Mouse (Mus musculus) kidney, adult 18-20 months (tissue): ENCODE data around the gene Rragd.
"Not testable (repeated sequence)": the region's sequence is repeated elsewhere in the genome, so short reads cannot be mapped to it uniquely, and the experiment has no call there.

ENCODE experiments used
- DNase-seq: peaks from one replicate; pipeline ENCODE4 v3.0.0; 2021

Rragd gene

DNA sequence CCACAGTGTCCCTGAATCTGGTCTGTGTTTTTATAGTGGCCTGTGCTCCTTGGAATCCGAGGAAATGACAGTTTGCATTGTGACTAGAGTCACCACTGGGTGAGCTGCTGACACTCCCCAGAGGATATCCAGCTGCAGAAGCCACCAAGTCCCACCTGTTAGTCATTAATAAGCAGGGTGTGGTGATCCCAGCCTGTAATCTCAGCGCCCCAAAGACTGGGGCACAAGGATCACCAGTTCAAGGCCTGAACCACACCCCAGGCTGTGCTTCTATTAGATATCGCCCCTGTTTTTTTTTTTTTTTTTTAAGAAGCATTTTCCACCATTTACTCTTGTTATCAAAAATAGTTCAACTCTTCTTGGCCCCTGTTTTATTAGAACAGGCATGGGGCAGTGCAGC, 4.2 kb downstream of the Rragd start:
- DNase-seq: no peak

DNA sequence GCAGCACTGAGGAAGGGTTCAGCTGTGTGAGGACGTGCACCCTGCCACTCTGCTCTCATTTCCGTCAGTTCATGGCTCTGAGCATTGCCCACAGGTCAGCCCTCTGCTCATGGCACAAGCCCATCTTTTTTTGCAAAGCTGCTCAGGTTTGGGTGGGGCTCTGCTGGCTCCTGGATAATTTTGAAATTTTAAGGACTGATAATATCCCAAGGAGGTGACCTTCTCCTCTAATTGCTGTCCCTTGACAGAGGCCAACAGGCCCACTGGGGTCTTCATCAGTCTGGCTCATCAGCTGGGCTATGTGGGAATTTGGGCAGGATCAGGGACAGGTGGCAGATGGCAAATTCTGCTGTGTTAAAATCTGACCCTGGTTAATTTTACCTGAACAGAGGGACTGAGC, 6.5 kb downstream of the Rragd start:
- no peak for DNase-seq

DNA sequence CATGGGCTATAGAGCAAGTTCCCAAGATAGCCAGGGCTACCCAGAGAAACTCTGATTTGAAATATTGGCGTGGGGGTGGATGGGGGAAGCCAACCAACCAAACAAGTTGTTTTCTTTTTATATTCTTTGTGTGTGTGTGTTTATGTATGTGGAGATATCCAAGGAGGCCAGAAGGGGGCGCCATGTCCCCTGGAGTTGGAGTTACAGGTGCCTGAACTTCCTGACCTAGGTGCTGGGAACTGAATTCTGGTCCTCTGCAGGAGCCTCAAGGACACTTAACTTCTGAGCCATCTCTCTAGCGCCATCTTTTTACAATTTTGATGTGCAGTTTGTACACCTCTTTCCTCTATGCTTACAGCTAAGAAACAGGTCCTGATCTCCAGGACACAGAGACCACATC, 11.3 kb downstream of the Rragd start:
- DNase-seq: no peak

DNA sequence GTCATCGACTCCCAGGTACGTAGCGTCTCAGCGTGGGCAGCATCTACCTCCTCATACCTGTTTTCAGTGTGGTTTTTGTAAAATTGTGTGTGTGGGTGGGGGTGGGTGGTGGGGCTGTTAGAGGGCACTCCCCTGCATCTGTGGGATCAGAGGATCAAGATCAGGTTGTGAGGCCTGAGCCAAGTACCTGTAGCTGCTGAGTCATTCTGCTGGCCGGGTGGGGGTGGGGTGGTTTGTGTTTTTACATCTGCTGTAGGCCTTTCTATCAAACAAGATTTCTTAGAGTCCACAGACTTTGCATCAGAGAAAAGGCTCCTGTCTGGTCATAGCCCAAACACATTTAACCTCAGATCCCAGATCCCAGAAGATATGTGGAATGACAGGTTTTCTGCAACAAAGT, 13.2 kb downstream of the Rragd start:
- no peak for DNase-seq

DNA sequence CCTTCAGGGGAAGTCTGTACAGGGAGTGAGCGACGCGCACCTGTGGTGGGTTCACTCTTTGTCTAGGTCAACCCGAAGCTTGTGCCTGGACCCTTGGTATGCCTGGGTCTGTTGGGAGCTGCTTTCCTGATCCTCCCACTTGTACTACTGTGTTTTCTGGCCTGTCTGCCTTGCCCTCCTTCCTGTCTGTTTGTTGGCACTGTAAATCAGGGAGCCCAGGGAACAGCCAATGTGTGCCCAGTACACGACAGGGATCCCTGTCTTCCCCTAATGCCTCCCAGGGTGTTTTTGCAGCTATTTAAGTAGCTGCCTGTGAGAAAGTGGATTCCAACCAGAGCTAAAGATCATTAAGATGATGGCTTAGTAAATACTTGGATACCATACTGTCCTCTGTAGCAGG, 14.7 kb downstream of the Rragd start:
- no peak for DNase-seq

DNA sequence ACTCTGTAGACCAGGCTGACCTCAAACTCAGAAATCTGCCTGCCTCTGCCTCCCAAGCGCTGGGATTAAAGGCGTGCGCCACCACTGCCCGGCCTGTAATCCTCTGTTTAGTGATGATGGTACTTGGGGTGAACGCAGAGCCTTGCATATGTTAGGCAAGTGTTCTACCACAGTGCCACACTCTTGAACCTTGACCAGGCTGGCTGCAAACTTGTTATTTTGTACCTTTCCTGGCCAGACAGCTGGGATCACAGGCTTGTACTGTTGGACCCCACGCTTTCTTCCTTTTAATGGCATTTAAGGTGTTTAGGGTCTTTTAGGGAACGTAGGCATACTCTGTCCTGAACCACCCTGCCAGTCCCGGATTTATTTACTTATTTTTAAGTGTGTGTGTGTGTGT, 16.2 kb downstream of the Rragd start:
- peak; percentile 26 for DNase-seq

DNA sequence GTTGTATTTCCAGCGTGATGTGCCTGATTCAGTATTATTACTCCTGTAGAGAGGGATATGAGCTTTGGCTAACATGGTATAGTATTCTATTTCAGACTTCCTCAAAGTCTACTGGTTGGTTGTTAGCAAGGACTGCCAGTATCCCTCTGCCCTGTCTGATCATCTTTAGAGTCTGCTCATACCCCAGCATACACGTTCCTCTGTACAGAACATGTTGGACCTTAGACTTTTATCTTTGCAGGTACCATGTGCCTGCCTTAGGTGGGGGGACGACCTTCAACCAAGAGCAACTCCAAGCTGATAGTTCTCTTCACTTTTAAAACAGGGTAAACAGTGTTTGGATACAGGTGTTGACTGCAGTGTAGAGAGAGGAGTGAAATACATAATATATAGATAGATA, 19.2 kb downstream of the Rragd start:
- DNase-seq: no peak

DNA sequence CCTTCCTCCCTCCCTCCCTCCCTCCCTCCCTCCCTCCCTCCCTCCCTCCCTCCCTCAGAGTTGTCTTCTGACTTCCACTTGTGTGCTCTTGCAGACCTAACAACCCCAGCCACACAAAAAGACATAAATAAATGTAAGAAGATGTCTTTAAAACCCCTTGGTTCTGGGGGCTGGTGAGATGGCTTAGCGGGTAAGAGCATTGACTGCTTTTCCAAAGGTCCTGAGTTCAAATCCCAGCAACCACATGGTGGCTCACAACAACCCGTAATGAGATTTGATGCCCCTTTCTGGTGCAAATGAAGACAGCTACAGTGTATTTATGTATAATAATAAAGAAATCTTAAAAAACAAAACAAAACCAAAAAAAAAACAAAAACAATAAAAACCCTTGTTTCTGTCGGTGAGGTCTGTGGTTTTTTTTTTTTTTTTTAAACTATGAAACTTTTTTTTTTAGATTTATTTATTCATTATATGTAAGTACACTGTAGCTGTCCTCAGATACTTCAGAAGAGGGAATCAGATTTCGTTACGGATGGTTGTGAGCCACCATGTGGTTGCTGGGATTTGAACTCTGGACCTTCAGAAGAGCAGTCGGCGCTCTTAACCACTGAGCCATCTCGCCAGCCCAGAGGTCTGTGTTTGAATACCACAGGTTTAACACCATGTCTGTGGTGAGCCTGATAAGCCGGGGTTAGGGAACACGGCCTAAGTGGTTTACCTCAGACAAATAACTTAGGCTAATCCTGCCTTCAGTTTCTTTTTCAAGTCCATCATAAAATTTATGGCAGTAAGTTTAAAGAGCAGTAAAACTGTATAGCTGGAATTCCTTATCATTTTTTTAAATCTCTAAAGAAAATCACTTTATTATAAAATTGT, 23.0 kb downstream of the Rragd start:
- not testable (repeated sequence) for DNase-seq

DNA sequence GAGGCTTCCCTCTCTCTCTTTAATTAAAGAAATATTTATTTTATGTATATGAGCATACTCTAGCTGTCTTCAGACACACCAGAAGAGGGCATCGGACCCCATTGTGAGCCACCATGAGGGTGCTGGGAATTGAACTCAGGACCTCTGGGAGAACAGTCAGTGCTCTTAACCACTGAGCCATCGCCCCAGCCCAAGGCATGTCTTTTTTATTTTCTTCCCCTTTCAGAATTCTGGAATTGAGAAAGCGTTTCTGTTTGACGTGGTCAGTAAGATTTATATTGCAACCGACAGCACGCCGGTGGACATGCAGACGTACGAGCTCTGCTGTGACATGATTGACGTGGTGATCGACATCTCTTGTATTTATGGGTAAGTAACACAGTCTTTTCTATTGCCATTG, 24.0 kb downstream of the Rragd start:
- DNase-seq: no peak

DNA sequence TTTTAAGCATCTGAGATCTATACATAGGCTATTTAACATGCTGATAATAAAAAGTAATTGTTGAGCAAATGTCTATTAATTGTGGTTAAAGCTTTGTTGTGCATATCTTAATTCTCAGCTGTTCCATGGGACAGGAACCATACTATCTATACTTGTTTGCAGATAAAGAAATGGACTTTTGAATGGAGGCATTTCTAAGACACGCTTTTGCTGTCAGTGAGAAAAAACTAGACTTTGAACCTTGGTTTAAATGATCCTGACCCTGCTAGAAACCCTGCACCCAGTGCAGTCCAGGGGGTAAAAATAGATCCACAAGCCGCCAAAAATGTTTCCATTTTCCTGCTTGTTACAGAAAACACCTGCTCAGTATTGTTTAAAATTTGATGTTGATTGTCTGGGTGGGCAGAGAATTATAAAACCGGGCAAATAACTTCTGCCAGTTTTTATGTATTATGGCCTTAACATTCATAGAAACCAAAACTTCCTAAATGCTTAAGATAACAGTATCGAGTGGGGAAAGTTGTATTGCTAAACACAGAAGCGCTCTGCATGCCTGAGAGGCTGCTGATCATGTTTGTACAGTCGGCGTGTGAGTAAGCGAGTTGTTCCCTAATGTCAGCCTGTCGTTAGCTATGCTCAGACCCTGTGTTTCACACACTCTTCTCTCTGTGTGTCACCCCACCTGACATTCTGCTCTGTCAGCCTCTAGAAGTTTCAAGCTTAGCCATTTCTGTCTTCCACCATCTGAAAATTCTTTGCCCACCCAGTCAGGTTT, 24.8 kb downstream of the Rragd start:
- DNase-seq: no peak

DNA sequence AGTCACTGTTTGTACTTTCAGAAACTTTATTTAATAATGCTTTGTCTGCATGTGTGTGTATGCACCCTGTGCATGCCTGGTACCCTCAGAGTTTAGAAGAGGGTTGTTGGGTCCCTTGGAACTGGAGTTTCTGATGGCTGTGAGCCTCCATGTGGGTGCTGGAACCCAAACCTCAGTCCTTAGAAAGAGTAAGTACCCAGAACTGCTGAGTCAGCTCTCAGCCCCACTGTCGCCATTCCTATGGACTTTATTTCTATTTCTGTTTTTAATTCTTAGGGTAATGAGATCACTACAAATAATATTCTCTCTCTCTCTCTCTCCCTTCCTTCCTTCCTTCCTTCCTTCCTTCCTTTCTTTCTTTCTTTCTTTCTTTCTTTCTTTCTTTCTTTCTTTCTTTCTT, 27.2 kb downstream of the Rragd start:
- DNase-seq: no peak

DNA sequence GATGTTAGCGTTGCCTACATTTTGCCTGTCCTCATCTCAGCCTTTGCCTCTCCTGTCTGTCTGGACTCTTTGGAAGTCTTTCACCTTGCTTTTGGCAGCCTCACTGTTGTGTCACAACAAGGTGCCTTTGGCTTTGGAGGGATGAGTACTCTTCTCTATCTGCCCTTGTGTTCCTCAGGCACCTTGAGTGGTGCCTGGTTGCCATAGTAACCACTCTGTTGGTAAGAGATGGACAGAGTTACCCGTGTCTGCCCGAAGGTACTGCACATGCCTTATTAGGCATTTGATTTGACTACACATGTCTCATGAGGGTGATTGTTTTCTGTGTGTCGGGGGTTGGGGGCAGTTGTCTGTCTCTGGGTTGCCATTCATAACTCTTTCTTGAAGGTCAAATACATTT, 29.6 kb downstream of the Rragd start:
- DNase-seq: no peak

DNA sequence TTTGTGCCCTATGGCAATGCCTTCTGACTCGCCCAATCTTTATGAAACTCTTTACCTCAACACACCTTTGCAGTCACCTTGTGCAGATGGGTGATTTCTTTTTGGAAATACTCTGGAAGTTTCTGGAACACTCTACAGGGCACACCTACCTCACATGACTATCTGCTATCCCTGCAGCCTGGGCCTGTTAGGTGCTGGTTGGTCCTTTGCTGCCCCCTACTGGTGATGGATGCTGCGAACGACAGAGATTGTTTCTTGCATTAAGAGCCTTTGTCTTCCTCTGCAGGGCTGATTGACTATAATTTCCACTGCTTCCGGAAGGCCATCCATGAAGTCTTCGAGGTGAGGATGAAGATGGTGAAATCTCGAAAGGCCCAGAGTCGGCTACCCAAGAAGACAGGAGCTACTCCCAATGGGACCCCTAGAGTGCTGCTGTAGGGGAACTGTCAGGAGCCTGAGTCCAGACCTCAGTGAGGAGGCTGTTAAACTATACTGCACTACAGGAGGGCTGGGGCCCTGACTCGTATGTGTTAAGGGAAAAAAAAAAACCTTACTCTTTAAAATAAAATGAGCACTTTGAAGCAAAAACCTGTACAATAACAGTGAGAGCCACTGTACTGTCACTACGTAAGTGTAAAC, 35.6 kb downstream of the Rragd start:
- DNase-seq: peak; percentile 90

DNA sequence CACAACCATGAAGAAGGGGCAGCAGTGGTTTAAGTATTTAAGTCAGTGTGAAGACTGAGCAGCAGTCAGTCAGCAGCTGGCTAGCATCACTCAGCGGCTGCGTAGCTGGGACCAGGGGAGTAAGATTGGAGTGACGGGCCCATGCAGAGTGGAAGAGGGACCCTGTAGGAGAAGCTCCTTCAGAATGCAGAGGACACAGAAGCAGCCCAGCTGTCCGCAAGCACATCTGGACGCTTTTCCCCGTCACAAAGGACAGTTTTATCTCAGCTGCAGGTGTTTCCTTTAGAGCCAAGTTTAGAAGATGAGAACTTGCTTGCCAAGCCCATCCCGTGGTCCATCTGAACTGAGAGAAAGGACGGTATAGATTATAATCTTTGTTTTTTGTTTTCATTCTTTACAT, 41.6 kb downstream of the Rragd start:
- DNase-seq: no peak

DNA sequence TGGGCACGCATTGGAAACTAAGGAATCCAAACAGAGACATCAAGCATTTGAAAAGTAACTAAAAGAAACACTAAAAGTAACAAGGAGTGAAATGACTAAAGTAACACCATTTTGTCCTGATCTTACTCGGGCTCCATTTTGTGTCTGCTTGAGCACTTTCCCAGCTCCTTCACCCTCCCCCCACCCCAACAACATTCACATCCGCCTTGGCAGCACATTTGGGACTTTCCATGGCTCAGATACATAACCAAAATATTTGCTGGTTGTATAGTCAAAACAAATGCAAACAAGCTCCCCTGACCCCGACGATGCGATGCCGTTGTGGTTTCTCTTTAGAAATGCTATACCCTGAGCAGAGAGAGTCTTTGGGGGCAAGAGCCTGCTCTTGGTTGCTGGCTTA, 46.3 kb downstream of the Rragd start:
- DNase-seq: no peak

DNA sequence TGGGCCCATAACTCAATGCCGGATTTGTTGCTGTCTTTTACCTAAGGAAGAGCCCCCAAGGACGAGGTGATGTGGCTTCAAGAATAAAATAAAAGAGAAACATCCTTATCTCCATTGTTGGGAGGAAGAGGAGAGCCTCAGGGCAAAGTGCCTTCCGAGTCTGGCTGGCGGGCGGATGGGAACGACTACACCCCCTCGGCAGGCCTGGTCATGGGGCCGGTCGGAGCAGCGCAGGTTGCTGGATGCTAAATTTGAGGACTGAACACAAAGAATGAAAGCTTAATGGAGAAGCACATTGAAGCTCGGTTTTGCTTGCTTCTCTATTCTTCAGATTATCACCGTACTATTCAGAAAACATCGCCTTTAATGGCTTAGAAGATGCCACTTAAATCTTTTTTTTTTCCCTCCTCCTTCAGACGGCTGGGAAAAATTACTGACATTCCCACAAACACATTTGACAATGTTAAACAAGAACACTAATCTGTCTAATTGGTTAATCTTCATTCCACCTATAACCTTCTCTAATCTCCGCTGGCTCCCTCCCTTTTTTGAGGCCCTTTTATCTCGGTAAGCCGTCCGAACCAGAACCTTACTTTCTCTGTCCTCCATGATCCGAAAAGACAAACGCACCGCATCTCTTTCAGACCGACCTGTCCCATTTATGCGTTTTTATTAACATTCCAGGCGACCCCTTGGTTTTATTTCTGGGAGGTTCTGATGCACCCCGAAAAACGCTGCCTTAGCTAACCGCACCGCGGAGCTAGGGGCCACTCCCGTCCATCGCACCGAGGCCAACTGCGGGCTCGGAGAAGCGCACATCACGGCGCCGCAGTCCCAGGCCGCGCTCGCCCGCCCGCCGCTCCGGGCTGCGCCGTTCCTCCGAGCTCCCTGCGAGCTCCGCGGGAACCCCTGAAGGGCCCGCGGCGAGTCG, 47.7 kb downstream of the Rragd start:
- no peak for DNase-seq

DNA sequence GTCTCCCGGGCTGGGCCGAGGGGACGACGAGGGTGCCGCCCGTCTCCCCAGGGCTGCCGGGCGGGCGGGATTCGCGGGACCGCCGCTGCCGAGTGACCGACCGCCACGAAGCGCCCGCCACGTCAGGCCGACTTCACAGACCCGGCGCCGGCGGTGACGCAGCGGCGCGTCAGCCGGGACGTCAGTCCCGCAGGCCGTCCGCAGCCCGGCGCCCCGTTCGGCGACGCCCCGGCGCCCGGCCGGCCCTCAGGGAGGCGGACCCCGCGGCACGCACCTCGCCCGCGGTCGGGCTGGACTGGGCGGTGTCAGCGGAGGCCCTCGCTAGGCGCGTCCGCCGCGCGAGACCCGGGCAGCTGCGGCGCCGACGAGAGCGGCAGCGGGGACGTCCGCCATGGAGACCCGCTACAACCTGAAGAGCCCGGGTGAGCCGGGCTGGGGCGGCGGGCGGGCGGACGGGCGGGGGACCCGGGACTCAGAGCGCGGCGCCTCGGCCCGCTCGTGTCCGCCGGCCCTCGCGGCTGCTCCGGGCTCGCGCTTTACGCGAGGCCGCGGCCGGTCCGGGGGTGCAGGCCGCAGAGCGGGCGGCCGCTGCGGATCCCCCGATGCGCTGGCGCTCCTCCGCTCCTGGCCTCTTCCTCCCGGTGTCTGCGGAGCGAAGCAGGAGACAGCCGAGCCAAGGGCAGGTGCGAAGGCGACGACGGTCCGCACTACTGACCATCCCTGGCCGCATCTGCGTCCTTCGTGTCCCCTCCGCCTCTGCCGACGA, 48.5 kb downstream of the Rragd start, which contains the start of gene Ube2j1:
Ube2j1 (plus strand) TSS at position 222 of the 766 bp plus-strand sequence.
- DNase-seq: peak; percentile 91

DNA sequence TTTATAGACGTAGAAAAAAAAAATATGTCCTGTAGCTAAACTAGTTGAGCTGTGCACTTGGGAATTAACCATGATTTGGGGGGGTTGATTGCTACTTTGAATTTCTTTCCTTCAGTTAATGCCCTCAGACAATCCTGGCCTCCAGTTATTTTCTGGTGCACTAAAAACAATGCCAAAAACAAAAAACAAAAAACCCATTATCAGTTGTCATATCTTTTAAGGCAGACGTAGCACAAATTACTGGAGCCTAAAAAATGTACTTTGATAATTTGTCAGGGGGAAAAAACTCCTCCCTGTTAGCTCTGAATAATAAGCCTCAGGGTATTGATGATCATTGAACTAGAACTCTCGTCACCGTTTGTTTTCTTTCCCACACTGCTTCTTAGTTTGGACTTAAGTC, 49.2 kb downstream of the Rragd start:
- DNase-seq: no peak

DNA sequence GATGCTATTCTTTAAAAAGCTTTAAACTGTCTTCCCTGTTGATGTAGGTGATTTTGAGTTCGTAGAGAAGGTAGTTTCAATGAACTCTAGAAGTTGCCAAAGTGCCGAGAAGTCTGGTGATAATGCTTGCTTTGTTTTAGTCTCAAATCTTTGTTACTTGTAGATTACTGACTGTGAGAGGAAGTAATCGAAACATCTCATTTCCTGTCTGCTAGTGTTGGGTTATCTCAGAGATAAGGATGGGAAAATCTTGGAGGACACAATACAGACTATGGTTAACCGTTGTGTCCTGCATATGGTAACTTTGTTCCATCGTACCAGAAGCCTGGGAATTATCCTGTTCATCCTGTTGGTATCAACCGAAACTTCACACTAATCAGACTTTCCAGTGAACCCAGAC, 50.7 kb downstream of the Rragd start:
- no peak for DNase-seq

DNA sequence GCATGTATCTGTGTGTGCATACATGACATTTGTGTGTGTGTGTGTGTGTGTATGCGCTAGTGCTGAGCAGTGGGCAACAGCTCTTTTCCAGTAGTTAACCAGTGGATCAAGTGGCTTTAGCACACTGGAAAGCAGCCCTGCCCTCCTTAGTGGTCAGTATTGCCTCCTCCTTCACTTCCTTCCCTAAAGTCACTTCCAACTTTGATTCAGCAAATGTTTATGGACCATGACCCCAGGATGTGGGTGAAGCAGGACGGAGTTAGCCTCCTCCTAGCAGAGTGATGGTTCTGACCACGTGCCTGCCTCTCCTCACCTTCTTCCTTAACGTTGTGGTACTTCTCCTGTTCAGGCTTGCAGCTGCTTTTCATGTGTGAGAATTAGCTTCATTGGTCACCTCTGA, 57.0 kb downstream of the Rragd start:
- DNase-seq: no peak

DNA sequence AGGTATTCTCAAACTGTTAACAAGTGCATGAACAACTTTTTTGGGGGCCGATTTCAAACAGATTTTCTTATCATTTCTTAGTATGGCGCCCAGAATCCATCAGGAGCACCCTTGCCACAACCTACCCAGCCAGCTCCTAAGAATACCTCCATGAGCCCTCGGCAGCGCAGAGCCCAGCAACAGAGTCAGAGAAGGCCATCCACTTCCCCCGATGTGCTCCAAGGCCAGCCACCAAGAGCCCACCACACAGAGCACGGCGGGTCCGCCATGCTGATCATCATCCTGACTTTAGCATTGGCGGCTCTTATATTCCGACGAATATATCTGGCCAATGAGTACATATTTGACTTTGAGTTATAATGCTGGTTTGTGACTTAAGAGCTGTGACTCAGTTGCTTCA, 66.8 kb downstream of the Rragd start:
- DNase-seq: no peak

DNA sequence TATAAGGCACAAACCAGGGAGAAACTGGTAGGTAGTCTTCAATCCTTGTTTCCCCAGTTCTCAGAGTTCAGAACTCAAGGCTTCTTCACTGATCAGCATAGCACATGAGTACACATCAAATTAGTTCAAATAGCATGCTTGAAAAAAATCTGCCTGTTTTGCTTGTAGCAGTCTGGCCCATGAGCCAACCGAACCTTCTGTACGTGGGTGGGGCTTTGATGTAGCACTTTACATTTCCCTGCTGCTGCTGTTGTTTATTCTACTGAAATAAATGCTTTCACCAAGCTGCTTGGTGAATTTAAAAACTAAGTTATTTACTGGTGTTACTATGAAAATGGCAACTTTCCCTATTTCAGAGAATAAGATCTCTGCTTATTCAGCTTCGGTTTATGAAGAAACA, 69.2 kb downstream of the Rragd start:
- DNase-seq: no peak
